Mouse (Mus musculus): ENCODE measurements around the gene Agbl1. TPM values are rescaled to one million over a fixed set of nuclear protein-coding genes. Genes with fewer than 3 reads are reported as not detected.

The Agbl1 gene
- polyA plus RNA-seq, 1 experiment from 2014 or later = not detected

- no peaks in the 10 kb centered on the region for H3K9me3 ChIP-seq
- H3K27ac ChIP-seq = no peak overlapping the region
Observed at GRCm38 (mm10) chr7:76407930-76408557, 178.4 kb downstream of the Agbl1 start.

GRCm38 (mm10) chr7:76409020-76409419 lies 179.3 kb downstream of the Agbl1 start:
- WGBS = 81% methylated on average over 10 of the region's 10 CpGs
- Histone ChIP-seq H3K4me1 (peaks cover 12% of the 10 kb centered on the region), H3K9me3 (no peaks in the 10 kb centered on the region), H3K27me3 (ENCODE audit: poor library complexity, severe bottlenecking) (no peaks in the 10 kb centered on the region), H3K36me3 (replicated peaks) (no peaks in the 10 kb centered on the region), H3K4me3 (no peak overlapping the region), H3K27ac (no peak overlapping the region)
- no peak for DNase-seq (ENCODE audit: extremely low spot score, low spot score)

More at GRCm38 (mm10) chr7:76407930-76408557, 178.4 kb downstream of the Agbl1 start:
- Histone ChIP-seq H3K4me1 (peaks cover 8% of the 10 kb centered on the region), H3K4me3 (no peak overlapping the region), H3K36me3 (replicated peaks) (no peaks in the 10 kb centered on the region), H3K27me3 (ENCODE audit: poor library complexity, severe bottlenecking) (no peaks in the 10 kb centered on the region)
- 88% methylated on average over 4 of the region's 4 CpGs for WGBS
- DNase-seq (ENCODE audit: extremely low spot score, low spot score) = no peak

GRCm38 (mm10) chr7:76410403-76411180 lies 180.9 kb downstream of the Agbl1 start:
- no peaks in the 10 kb centered on the region for H3K36me3 ChIP-seq (replicated peaks)
- H3K9me3 ChIP-seq = no peaks in the 10 kb centered on the region
- no peak overlapping the region for H3K4me3 ChIP-seq
- WGBS = 89% methylated on average over 9 of the region's 9 CpGs
- no peak for DNase-seq (ENCODE audit: extremely low spot score, low spot score)
- 0 out of 2 replicates have a peak, but pooled peaks cover 4% of the 10 kb centered on the region for H3K27me3 ChIP-seq (ENCODE audit: poor library complexity, severe bottlenecking)
- no peak overlapping the region for H3K27ac ChIP-seq
- peaks cover 18% of the 10 kb centered on the region for H3K4me1 ChIP-seq

- Histone ChIP-seq H3K27me3 (ENCODE audit: poor library complexity, severe bottlenecking) (0 out of 2 replicates have a peak, but pooled peaks cover 4% of the 10 kb centered on the region), H3K4me3 (no peak overlapping the region), H3K4me1 (peaks cover 18% of the 10 kb centered on the region), H3K36me3 (replicated peaks) (no peaks in the 10 kb centered on the region), H3K27ac (no peak overlapping the region), H3K9me3 (no peaks in the 10 kb centered on the region)
- no peak for DNase-seq (ENCODE audit: extremely low spot score, low spot score)
- WGBS = 79% methylated on average over 4 of the region's 4 CpGs
Observed at GRCm38 (mm10) chr7:76411933-76412587, 182.4 kb downstream of the Agbl1 start.

GRCm38 (mm10) chr7:76416084-76416597 lies 186.5 kb downstream of the Agbl1 start:
- H3K36me3 ChIP-seq (replicated peaks) = no peaks in the 10 kb centered on the region
- 0 out of 2 replicates have a peak, but pooled peaks cover 4% of the 10 kb centered on the region for H3K27me3 ChIP-seq (ENCODE audit: poor library complexity, severe bottlenecking)
- H3K27ac ChIP-seq = no peak overlapping the region
- no peaks in the 10 kb centered on the region for H3K9me3 ChIP-seq
- no peak for DNase-seq (ENCODE audit: extremely low spot score, low spot score)
- no peak overlapping the region for H3K4me3 ChIP-seq
- WGBS = 85% methylated on average over 3 of the region's 3 CpGs
- H3K4me1 ChIP-seq = peaks cover 14% of the 10 kb centered on the region

- Histone ChIP-seq H3K4me3 (no peak overlapping the region), H3K9me3 (no peaks in the 10 kb centered on the region), H3K4me1 (peaks cover 26% of the 10 kb centered on the region), H3K27ac (peak overlapping the region; percentile 40; the same call in 1 of the 2 replicates), H3K36me3 (replicated peaks) (no peaks in the 10 kb centered on the region), H3K27me3 (ENCODE audit: poor library complexity, severe bottlenecking) (no peaks in the 10 kb centered on the region)
- peak; percentile 78 for DNase-seq (ENCODE audit: extremely low spot score, low spot score)
Observed at GRCm38 (mm10) chr7:76438581-76438980, 208.9 kb downstream of the Agbl1 start.

- 37% methylated on average over 4 of the region's 4 CpGs for WGBS
- Histone ChIP-seq H3K4me1 (peaks cover 26% of the 10 kb centered on the region), H3K4me3 (no peak overlapping the region), H3K27ac (peak overlapping the region; percentile 65), H3K9me3 (no peaks in the 10 kb centered on the region), H3K36me3 (replicated peaks) (no peaks in the 10 kb centered on the region), H3K27me3 (ENCODE audit: poor library complexity, severe bottlenecking) (no peaks in the 10 kb centered on the region)
- DNase-seq (ENCODE audit: extremely low spot score, low spot score) = no peak
Observed at GRCm38 (mm10) chr7:76438988-76439387, 209.3 kb downstream of the Agbl1 start.

GRCm38 (mm10) chr7:76462361-76463001 lies 232.8 kb downstream of the Agbl1 start:
- H3K27me3 ChIP-seq (ENCODE audit: poor library complexity, severe bottlenecking) = no peaks in the 10 kb centered on the region
- no peak for DNase-seq (ENCODE audit: extremely low spot score, low spot score)
- H3K4me3 ChIP-seq = no peak overlapping the region
- no peak overlapping the region for H3K27ac ChIP-seq
- WGBS = 53% methylated on average over 5 of the region's 5 CpGs
- no peaks in the 10 kb centered on the region for H3K9me3 ChIP-seq
- no peaks in the 10 kb centered on the region for H3K36me3 ChIP-seq (replicated peaks)
- peaks cover 18% of the 10 kb centered on the region for H3K4me1 ChIP-seq

GRCm38 (mm10) chr7:76466427-76466826 lies 236.7 kb downstream of the Agbl1 start:
- Histone ChIP-seq H3K9me3 (no peaks in the 10 kb centered on the region), H3K36me3 (replicated peaks) (no peaks in the 10 kb centered on the region), H3K27me3 (ENCODE audit: poor library complexity, severe bottlenecking) (no peaks in the 10 kb centered on the region), H3K4me3 (no peak overlapping the region), H3K4me1 (peaks cover 18% of the 10 kb centered on the region), H3K27ac (no peak overlapping the region)
- DNase-seq (ENCODE audit: extremely low spot score, low spot score) = no peak
- WGBS = 88% methylated on average over 2 of the region's 2 CpGs

GRCm38 (mm10) chr7:76474233-76474632 lies 244.5 kb downstream of the Agbl1 start:
- no peak for DNase-seq (ENCODE audit: extremely low spot score, low spot score)
- WGBS = 51% methylated on average over 6 of the region's 6 CpGs
- Histone ChIP-seq H3K27ac (no peak overlapping the region), H3K4me3 (no peak overlapping the region), H3K36me3 (replicated peaks) (no peaks in the 10 kb centered on the region), H3K27me3 (ENCODE audit: poor library complexity, severe bottlenecking) (no peaks in the 10 kb centered on the region), H3K4me1 (peaks cover 10% of the 10 kb centered on the region), H3K9me3 (no peaks in the 10 kb centered on the region)

GRCm38 (mm10) chr7:76485546-76485945 lies 255.9 kb downstream of the Agbl1 start:
- Histone ChIP-seq H3K4me3 (no peak overlapping the region), H3K36me3 (replicated peaks) (no peaks in the 10 kb centered on the region), H3K9me3 (no peaks in the 10 kb centered on the region), H3K27me3 (ENCODE audit: poor library complexity, severe bottlenecking) (no peaks in the 10 kb centered on the region), H3K27ac (no peak overlapping the region), H3K4me1 (no peaks in the 10 kb centered on the region)
- no peak for DNase-seq (ENCODE audit: extremely low spot score, low spot score)
- WGBS = 92% methylated on average over 2 of the region's 2 CpGs

- Histone ChIP-seq H3K4me1 (no peaks in the 10 kb centered on the region), H3K27ac (no peak overlapping the region), H3K27me3 (ENCODE audit: poor library complexity, severe bottlenecking) (no peaks in the 10 kb centered on the region), H3K4me3 (no peak overlapping the region), H3K9me3 (no peaks in the 10 kb centered on the region), H3K36me3 (replicated peaks) (no peaks in the 10 kb centered on the region)
- WGBS = 90% methylated on average over 5 of the region's 5 CpGs
- no peak for DNase-seq (ENCODE audit: extremely low spot score, low spot score)
Observed at GRCm38 (mm10) chr7:76487519-76487918, 257.8 kb downstream of the Agbl1 start.

Measured in forebrain, embryonic 10.5 days (tissue).